Mouse (Mus musculus) E14TG2a.4 (cell line): ENCODE results near the gene Mapt.

Source experiments
- CTCF ChIP-seq: conservative IDR thresholded peaks from 2 replicates; pipeline ENCODE4 v1.5.1; 2014; ENCODE audit warnings: low read length
- POU5F1 ChIP-seq: IDR thresholded peaks from 2 replicates; pipeline ENCODE4 v1.6.1; 2014; ENCODE audit warnings: low read length, borderline replicate concordance

DNA sequence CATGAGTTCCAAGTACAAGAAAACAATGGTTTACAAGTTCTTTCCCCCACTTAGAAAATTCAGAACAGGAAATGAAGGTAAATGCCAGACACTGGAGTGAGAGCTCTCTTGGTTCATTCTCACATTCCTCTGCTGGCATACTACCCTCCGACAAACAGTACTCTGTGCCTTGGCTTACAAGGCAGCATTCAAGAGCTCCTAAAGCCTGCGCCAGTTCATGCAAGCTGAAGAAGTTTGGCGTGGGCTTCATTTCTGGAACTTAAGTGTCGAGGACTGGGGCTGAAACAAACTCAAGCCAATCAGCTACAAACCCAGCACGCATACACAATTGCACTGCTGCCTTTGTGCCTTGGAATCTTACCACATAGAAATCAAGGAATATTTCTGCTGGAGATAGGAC, 100.9 kb downstream of the Mapt start:
- TF ChIP-seq CTCF, result no peak
- TF ChIP-seq POU5F1, result no peak
